Mouse (Mus musculus): ENCODE results near the gene Lzts3. TPM values are rescaled to one million over a fixed set of nuclear protein-coding genes. Genes with fewer than 3 reads are reported as not detected.

The Lzts3 gene
- polyA plus RNA-seq, 1 experiment: 11.1 TPM

- H3K4me1 ChIP-seq (ENCODE audit: control insufficient read depth, insufficient read depth, low read length): peaks cover 6% of the 10 kb centered on the region; the same call in 1 of the 2 replicates
- H3K4me3 ChIP-seq (replicated peaks; ENCODE audit: extremely low read depth, low read depth, low read length): peak overlapping the region; percentile 71
- 1% methylated on average over 37 of the region's 37 CpGs for WGBS
- no peak for DNase-seq
- TF ChIP-seq CTCF (IDR thresholded peaks at IDR 0.05; ENCODE audit: insufficient read depth, low read length) (no peak), POLR2A (IDR thresholded peaks at IDR 0.05; ENCODE audit: borderline replicate concordance, extremely low read depth, low read depth, low read length) (no peak)
Observed at GRCm38 (mm10) chr2:130629080-130629838, 13.3 kb downstream of the Lzts3 start.

GRCm38 (mm10) chr2:130628424-130628823 is 14.2 kb downstream of the Lzts3 start:
- Histone ChIP-seq H3K4me1 (ENCODE audit: control insufficient read depth, insufficient read depth, low read length) (peaks cover 6% of the 10 kb centered on the region; the same call in 1 of the 2 replicates), H3K4me3 (replicated peaks; ENCODE audit: extremely low read depth, low read depth, low read length) (no peak overlapping the region)
- 63% methylated on average over 3 of the region's 3 CpGs for WGBS
- DNase-seq: no peak
- TF ChIP-seq CTCF (IDR thresholded peaks at IDR 0.05; ENCODE audit: insufficient read depth, low read length) (no peak), POLR2A (IDR thresholded peaks at IDR 0.05; ENCODE audit: borderline replicate concordance, extremely low read depth, low read depth, low read length) (no peak)

GRCm38 (mm10) chr2:130618972-130619371 is 23.6 kb downstream of the Lzts3 start:
- TF ChIP-seq CTCF (IDR thresholded peaks at IDR 0.05; ENCODE audit: insufficient read depth, low read length) (no peak), POLR2A (IDR thresholded peaks at IDR 0.05; ENCODE audit: borderline replicate concordance, extremely low read depth, low read depth, low read length) (no peak)
- H3K4me1 ChIP-seq (ENCODE audit: control insufficient read depth, insufficient read depth, low read length): no peaks in the 10 kb centered on the region
- no peak overlapping the region for H3K4me3 ChIP-seq (replicated peaks; ENCODE audit: extremely low read depth, low read depth, low read length)
- DNase-seq: no peak
- 88% methylated on average over 7 of the region's 7 CpGs for WGBS

GRCm38 (mm10) chr2:130613091-130613490 is 29.5 kb downstream of the Lzts3 start:
- Histone ChIP-seq H3K4me3 (replicated peaks; ENCODE audit: extremely low read depth, low read depth, low read length) (no peak overlapping the region), H3K4me1 (ENCODE audit: control insufficient read depth, insufficient read depth, low read length) (no peaks in the 10 kb centered on the region)
- 74% methylated on average over 3 of the region's 3 CpGs for WGBS
- DNase-seq: no peak
- TF ChIP-seq POLR2A (IDR thresholded peaks at IDR 0.05; ENCODE audit: borderline replicate concordance, extremely low read depth, low read depth, low read length): no peak
- peak; percentile 37; the same call in 1 of the 2 replicates for TF ChIP-seq CTCF (IDR thresholded peaks at IDR 0.05; ENCODE audit: insufficient read depth, low read length)

GRCm38 (mm10) chr2:130602195-130602594 is 40.4 kb downstream of the Lzts3 start:
- TF ChIP-seq POLR2A (IDR thresholded peaks at IDR 0.05; ENCODE audit: borderline replicate concordance, extremely low read depth, low read depth, low read length) (no peak), CTCF (IDR thresholded peaks at IDR 0.05; ENCODE audit: insufficient read depth, low read length) (no peak)
- Histone ChIP-seq H3K4me3 (replicated peaks; ENCODE audit: extremely low read depth, low read depth, low read length) (no peak overlapping the region), H3K4me1 (ENCODE audit: control insufficient read depth, insufficient read depth, low read length) (no peaks in the 10 kb centered on the region)
- DNase-seq: no peak
- WGBS: 67% methylated on average over 4 of the region's 4 CpGs

GRCm38 (mm10) chr2:130598399-130598798 is 44.2 kb downstream of the Lzts3 start:
- DNase-seq: no peak
- H3K4me1 ChIP-seq (ENCODE audit: control insufficient read depth, insufficient read depth, low read length): no peaks in the 10 kb centered on the region
- no peak overlapping the region for H3K4me3 ChIP-seq (replicated peaks; ENCODE audit: extremely low read depth, low read depth, low read length)
- WGBS: 72% methylated on average over 3 of the region's 3 CpGs
- TF ChIP-seq POLR2A (IDR thresholded peaks at IDR 0.05; ENCODE audit: borderline replicate concordance, extremely low read depth, low read depth, low read length): no peak
- TF ChIP-seq CTCF (IDR thresholded peaks at IDR 0.05; ENCODE audit: insufficient read depth, low read length): no peak

- 18% methylated on average over 1 of the region's 1 CpGs for WGBS
- no peaks in the 10 kb centered on the region for H3K4me1 ChIP-seq (ENCODE audit: control insufficient read depth, insufficient read depth, low read length)
- H3K4me3 ChIP-seq (replicated peaks; ENCODE audit: extremely low read depth, low read depth, low read length): no peak overlapping the region
- TF ChIP-seq POLR2A (IDR thresholded peaks at IDR 0.05; ENCODE audit: borderline replicate concordance, extremely low read depth, low read depth, low read length) (no peak), CTCF (IDR thresholded peaks at IDR 0.05; ENCODE audit: insufficient read depth, low read length) (peak; percentile 37; the same call in 1 of the 2 replicates)
- DNase-seq: no peak
Observed at GRCm38 (mm10) chr2:130597601-130598010, 45.0 kb downstream of the Lzts3 start.

GRCm38 (mm10) chr2:130595596-130595995 is 47.0 kb downstream of the Lzts3 start:
- no peak overlapping the region for H3K4me3 ChIP-seq (replicated peaks; ENCODE audit: extremely low read depth, low read depth, low read length)
- DNase-seq: no peak
- no peaks in the 10 kb centered on the region for H3K4me1 ChIP-seq (ENCODE audit: control insufficient read depth, insufficient read depth, low read length)
- no peak for TF ChIP-seq CTCF (IDR thresholded peaks at IDR 0.05; ENCODE audit: insufficient read depth, low read length)
- no peak for TF ChIP-seq POLR2A (IDR thresholded peaks at IDR 0.05; ENCODE audit: borderline replicate concordance, extremely low read depth, low read depth, low read length)
- 88% methylated on average over 1 of the region's 1 CpGs for WGBS

GRCm38 (mm10) chr2:130591016-130591415 is 51.6 kb downstream of the Lzts3 start:
- WGBS: 88% methylated on average over 2 of the region's 2 CpGs
- H3K4me1 ChIP-seq (ENCODE audit: control insufficient read depth, insufficient read depth, low read length): no peaks in the 10 kb centered on the region
- TF ChIP-seq POLR2A (IDR thresholded peaks at IDR 0.05; ENCODE audit: borderline replicate concordance, extremely low read depth, low read depth, low read length) (no peak), CTCF (IDR thresholded peaks at IDR 0.05; ENCODE audit: insufficient read depth, low read length) (no peak)
- no peak overlapping the region for H3K4me3 ChIP-seq (replicated peaks; ENCODE audit: extremely low read depth, low read depth, low read length)
- no peak for DNase-seq

GRCm38 (mm10) chr2:130589761-130590160 is 52.8 kb downstream of the Lzts3 start:
- no peaks in the 10 kb centered on the region for H3K4me1 ChIP-seq (ENCODE audit: control insufficient read depth, insufficient read depth, low read length)
- H3K4me3 ChIP-seq (replicated peaks; ENCODE audit: extremely low read depth, low read depth, low read length): no peak overlapping the region
- DNase-seq: no peak
- 79% methylated on average over 2 of the region's 2 CpGs for WGBS
- TF ChIP-seq POLR2A (IDR thresholded peaks at IDR 0.05; ENCODE audit: borderline replicate concordance, extremely low read depth, low read depth, low read length): no peak
- no peak for TF ChIP-seq CTCF (IDR thresholded peaks at IDR 0.05; ENCODE audit: insufficient read depth, low read length)
